Mouse (Mus musculus): ENCODE data around the gene Zfp652.
"Not testable (repeated sequence)": the region's sequence is repeated elsewhere in the genome, so short reads cannot be mapped to it uniquely, and the experiment has no call there.

Zfp652 gene

DNA sequence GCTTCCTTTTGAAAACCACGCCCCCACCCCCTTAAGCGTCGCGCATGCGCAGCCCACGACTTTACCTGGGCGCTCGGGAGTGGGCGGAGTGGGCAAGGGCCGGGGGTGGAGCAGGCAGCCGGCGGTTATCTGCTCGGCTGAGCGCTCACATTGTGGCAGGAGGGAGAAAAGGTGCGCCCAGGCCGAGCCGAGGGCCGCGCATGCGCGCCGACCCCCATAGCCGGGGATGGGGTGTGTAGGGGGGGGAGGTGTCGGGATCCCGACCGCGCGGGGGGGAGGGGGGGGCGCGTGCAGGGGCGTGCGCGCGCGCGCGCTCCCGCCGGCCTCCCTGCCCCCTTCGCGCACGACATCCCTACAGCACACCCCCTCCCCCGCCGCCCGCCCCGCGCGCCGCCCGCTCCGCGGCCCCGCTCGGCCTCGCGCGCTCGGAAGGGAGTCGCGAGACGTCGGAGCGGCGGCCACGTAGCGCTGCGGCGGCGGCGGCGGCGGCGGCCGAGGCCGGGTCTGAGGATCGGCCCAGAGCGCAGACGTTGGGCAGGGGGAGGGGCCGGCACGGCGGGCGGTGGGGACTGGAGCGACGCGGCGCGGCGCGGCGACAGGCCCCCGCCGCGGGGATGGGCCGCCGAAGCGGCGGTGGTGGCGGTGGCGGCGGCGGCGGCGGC is at the start of gene Zfp652:
Gene Zfp652 (plus strand): TSS at position 111 of the 662 bp plus-strand sequence.
- DNase-seq = peak; percentile 91

- DNase-seq = peak; percentile 99
These were observed 45.8 kb upstream of the Zfp652 start, which contains the start of gene Phb for GRCm38 (mm10) chr11:95666529-95667149. Gene Phb (plus strand): TSS chr11:95666957.

DNA sequence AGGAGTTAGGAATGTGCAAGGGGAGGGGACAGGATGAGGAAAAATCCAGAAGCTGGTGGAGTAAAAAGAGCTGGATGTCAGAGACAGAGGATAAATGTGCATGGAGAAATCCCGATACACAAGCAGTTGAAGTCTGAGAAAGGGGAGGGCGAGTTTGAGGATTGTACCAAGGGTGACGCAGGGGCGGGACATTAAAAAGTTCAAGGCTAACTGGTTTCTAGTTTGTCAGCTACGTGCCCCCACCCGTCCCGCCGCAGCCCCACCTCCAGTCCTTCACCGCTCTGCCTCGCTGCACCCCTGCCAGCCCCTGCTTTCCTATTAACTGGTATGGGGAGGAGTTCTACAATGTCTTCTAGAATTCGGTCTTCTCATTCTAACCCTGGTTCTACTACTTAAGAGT is 45.3 kb upstream of the Zfp652 start:
- peak; percentile 75 for DNase-seq

- DNase-seq = not testable (repeated sequence)
These were observed 44.4 kb upstream of the Zfp652 start for GRCm38 (mm10) chr11:95668086-95668485.

DNA sequence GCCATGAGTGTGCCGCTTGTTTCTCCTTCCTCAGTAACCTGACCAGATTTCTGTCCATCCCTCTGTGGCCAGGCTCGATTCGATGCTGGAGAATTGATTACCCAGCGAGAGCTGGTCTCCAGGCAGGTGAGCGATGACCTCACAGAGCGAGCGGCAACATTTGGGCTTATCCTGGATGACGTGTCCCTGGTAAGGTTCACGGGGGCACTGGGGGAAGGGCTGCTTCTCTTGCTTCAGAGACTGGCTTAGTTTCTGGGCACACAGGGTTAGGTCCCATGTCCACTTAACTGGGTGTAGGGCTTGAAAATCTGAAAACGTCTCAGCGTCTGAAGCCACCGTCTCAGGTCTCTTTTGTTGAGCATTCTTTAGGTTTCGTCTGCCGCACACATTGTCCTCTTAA is 37.0 kb upstream of the Zfp652 start:
- DNase-seq = no peak

DNA sequence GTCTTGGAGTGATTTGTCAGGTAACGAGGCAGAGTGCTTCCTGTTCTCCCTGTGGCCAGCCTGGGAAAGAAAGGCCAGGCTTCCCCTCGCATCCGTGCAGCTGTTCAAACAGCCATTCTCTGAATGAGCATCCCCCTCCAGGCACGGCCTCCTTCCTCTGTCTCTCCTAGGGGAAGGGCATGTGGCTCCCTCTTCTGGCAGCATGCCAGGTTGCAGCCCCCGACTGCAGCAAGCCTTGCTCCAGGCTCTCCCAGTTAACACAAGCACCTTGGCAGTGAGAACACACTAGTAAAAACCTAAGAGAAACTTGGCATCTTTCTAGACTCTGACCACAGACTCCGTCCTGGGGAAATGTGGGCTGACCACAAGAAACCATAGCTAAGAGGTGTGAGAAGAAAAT is 36.2 kb upstream of the Zfp652 start:
- peak; percentile 15 for DNase-seq

DNA sequence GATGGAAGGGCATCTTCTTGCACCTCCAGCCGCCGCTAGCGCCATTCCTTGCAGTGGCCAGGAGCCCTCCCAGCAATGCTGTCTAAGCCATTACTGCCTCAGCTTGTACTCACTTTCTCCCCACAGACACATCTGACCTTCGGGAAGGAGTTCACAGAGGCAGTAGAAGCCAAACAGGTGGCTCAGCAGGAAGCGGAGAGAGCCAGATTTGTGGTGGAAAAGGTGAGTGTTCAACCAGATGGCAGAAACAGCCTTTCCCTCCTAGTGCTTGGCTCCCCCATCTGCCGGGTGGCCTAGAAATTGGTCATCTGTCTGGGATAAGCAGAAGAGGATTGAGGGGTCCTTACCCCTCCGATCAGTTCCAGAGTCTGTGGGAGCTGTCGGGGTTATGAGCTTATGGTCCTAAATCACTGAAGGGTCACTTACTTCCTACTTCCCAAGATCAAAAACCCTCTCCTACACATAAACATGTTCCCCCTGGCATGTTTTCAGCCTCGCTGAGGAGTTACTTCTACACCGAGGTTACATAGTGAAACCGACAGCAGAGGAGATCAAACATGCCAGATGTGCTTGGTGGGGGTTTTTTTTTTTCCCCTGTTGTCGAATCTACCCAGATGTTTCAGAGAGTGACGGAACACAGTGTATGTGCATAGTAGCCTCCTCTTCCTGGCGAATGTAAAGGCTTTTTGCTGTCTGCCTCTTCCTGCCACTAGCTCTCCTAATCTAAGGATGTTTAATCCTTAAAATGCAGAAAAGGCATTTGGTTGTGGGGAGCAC is 34.4 kb upstream of the Zfp652 start:
- no peak for DNase-seq

GRCm38 (mm10) chr11:95681995-95682601 is 30.4 kb upstream of the Zfp652 start:
- no peak for DNase-seq

DNA sequence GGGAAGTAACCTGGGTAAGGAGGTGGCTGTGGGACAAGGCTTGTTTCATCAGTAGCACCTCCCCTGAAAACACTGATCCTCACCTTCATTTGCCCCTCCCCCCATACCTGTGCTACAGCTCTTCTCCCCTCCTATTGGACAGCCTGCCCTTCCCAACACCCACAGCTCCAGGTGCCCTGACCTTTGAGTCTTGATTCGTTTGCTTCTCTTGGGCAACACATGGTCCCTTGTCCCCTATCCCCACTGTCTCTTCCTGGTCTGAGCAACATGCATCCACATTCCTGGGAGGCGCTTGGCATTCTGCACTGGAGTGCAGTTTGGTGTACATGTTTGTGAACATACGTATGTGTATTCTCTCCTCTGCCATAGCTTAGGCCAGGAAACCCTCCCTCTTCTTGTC is 29.5 kb upstream of the Zfp652 start:
- DNase-seq = no peak

DNA sequence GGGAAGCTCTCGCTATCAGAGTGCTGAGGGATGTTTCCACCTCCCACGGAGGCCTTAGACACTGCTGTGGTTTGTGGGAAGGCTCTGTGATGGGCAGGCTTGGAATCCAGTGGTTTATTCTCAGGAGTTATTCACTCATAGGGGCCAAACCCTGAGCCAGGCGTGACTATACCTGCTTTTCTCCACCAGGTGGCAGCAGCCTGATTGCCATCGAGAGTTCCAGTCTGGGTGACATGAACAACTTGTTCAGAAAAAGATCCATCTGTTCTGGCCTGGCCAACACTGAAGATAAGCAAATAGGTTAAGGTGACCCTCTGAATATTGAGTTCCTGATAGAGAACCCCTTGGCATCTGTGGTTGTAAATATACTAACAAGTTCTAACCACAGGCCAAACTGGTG is 26.4 kb upstream of the Zfp652 start:
- DNase-seq = peak; percentile 68

GRCm38 (mm10) chr11:95687084-95687656 is 25.3 kb upstream of the Zfp652 start:
- no peak for DNase-seq

DNA sequence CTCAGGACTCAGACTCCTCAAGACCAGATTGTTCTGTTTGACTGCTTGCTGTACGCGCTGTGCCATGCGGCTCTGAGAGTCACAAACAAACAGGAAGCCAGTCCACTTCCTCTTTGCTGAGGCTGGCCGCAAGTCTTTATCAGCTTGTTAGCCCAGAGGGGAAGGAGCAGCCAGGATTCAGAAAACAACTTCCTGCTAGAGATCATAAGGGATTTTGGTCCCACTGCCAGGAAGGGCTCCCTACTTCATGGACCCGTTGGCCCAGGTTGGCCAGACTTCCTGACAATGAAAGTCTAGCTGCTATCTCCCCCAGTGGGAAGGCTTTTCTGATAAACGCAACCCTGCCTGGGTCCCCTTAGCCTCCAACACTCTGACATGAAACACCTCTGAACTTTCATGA is 24.0 kb upstream of the Zfp652 start:
- DNase-seq = peak; percentile 49

- DNase-seq = no peak
These were observed 23.5 kb upstream of the Zfp652 start for GRCm38 (mm10) chr11:95688981-95689380.

GRCm38 (mm10) chr11:95689544-95689943 is 22.9 kb upstream of the Zfp652 start:
- DNase-seq = no peak

DNA sequence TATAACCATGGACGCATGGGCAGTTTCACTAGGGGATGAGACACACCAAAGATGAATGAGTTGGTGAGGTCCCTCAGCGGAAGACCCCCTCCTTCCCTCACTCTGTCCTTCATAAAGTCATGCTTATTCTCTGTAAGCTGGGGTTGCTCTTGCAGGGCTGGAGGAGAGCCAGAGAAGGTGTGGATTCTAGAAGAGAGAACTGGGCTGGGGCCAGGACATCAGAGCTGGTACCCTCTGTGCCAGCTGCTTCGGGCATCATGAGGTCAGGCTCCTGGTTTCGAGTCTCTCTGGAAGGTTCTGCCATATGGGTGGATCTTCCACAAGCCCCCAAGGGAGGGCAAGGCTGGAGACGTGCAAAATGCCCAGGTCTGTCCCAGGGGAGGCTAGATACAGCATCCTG is 13.9 kb upstream of the Zfp652 start:
- DNase-seq = no peak

GRCm38 (mm10) chr11:95700778-95701739 is 11.4 kb upstream of the Zfp652 start:
- no peak for DNase-seq

DNA sequence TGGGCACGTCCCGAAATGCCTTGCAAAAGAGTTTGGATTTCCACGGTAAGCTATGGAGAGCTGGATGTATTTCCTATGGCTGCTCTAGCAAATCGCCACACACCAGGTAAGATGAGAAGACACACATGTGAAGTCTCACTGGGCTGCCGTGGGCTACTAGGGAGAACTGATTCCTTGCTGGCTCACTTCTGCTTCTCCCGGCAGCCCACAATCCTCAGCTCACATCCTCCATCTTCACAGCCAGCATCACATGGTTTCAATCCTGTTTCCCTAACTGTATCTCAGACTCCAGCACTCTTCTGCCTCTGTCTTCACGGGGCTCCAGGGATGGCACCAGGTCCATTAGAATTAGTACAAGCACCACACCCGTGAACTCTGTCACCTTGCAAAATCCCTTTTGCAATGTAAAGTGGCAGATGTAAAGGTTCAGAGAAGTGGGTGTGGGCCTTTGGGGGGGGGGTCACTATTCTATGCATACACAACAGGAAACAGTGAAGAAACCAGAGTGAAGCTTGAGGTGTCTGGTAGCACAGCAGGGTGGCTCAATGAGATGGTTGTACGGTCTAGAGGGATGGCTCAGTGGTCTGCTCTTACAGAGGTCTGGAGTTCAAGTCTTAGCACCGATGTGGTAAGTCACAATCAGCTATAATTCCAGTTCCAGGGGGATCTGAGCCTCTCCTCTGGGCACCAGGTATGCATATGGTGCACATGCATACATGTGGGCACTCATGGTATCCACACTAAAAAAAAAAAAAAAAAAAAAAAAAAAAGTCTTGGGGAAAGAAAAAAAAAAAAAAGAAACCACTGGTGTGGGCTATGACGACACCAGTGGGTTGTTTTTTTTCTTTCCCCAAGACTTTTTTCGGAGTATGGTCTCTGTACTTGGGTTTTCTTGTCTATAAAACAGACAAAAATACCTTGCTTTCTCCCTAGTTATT is 8.2 kb upstream of the Zfp652 start:
- DNase-seq = no peak

DNA sequence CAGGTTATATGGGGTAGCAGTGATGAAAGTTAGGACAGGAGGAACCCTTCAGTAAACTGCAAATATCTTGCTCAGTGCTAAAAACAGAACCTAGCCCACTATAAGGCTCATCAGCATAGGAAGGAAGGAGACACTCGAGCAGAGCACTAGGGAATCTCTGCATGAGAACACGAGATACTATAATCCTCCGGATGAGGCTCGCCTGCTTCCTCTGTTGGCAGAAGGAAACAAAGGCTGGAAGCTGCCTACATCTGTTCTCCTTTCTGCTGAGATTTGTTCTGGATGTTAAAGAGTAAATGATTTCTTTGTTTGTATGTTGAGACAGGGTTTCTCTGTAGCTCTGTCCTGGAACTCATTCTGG is 7.5 kb upstream of the Zfp652 start:
- no peak for DNase-seq

- no peak for DNase-seq
These were observed 2.9 kb upstream of the Zfp652 start for GRCm38 (mm10) chr11:95709534-95710040.

DNA sequence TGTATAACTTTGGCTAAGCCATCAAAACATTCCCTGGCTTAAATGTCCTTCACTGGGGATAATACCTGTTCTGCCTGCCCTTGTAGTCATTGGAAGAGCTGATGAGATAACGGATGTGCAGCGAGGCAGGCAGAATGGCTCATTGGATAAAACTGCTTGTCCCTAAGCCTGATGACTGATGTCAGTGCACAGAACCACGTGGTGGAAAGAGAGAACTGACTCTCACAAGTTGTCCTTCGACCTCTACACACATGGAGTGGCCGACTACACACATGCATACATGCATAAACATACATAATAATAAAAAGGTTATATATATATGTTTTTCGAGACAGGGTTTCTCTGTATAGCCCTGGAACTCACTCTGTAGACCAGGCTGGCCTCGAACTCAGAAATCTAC is 2.0 kb upstream of the Zfp652 start:
- no peak for DNase-seq

Data from kidney, adult 11 months (tissue).